Mouse (Mus musculus) testis, adult 2 months (tissue): ENCODE results near the gene Plin1.

Experiments used
- CTCF ChIP-seq: fragments of 200-500 bp; IDR thresholded peaks from 2 replicates; pipeline ENCODE4 v1.5.1; 2012; ENCODE audit warnings: low read depth, mild to moderate bottlenecking, inconsistent platforms, low read length, moderate library complexity; ENCODE audit not compliant: control insufficient read depth, insufficient read depth, insufficient replicate concordance
- POLR2A ChIP-seq: fragments of 200-500 bp; IDR thresholded peaks from 2 replicates; pipeline ENCODE4 v1.6.1; 2012; ENCODE audit warnings: low read depth, mild to moderate bottlenecking, inconsistent platforms, low read length, moderate library complexity; ENCODE audit not compliant: control insufficient read depth

DNA sequence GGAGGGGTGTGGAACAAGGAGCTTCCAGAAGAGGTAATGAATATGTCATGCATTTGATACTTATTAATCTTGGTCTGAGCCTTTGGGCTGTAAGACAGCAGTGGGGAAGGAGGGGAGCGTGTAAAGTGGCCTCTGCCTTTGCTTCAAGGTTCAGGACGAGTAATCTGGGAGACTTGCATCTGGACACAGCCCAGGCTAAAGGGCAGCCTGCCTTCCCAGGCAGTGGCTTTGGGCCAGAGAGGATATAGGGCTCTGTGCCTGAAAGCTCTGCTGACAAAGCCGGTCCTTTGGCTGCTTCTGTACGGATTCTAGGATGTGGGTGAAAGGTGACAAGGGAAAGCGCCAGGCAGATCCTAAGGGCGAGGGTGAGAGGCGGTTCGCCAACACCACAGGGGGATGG is 1.9 kb upstream of the Plin1 start:
- no peak for TF ChIP-seq CTCF
- no peak for TF ChIP-seq POLR2A
